Mouse (Mus musculus): ENCODE measurements around the gene Tnfsf9.

DNA sequence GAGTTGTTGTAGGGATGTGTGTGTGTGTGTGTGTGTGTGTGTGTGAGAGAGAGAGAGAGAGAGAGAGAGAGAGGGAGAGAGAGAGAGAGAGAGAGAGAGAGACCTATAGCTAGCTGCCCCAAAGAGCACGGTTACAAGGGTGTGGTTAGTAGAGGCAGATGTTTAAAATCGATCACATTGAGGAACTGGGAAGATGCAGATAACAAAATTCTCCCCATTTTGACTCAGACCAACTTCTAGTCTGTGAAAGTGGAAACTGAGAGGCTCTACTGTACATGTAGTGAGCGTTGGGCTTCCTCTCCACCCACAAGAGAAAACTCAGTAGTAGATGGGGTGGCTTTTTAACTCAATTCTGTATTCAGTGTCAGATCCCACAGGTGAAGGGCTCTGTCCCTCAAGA lies 34.6 kb downstream of the Tnfsf9 start:
- TF ChIP-seq CTCF (IDR thresholded peaks at IDR 0.05; ENCODE audit: control insufficient read depth, insufficient read depth, insufficient read length) (no peak), MYOD1 (IDR thresholded peaks at IDR 0.05; ENCODE audit: control insufficient read depth, insufficient read length, low read depth) (no peak), CEBPB (IDR thresholded peaks at IDR 0.05; ENCODE audit: low read depth) (no peak), USF1 (IDR thresholded peaks at IDR 0.05; ENCODE audit: low read depth) (no peak), FOSL1 (IDR thresholded peaks at IDR 0.05; ENCODE audit: insufficient read depth, low read length, poor library complexity, severe bottlenecking) (no peak)
